Mouse (Mus musculus) gastrocnemius, postnatal 36 days (tissue): Measurements from ENCODE around the gene H2afy. TPM values are rescaled to one million over a fixed set of nuclear protein-coding genes. Genes with fewer than 3 reads are reported as not detected.
A peak's percentile ranks its signal among the peaks of the same experiment; 100 is the strongest.

ENCODE experiments used
- DNase-seq, 2 experiments: peaks; one replicate each; pipeline ENCODE4 v3.0.0; 2022
- intact Hi-C: fragments of 180-260 bp; cut with DNase I; formaldehyde crosslinking; loops from one replicate; pipeline ENCODE4 v1.15.1; 2025
- total RNA-seq, 2 experiments: library from RNA; stranded (reverse); gene quantifications; 2 replicates each; pipeline ENCODE4 v1.2.3; 2021

H2afy gene
- total RNA-seq, 2 experiments from 2014 or later = 57.5 to 69.3 TPM

- peak in 1 of 2 experiments; percentile 34 for DNase-seq
- intact Hi-C loops = loop anchor here (2.0 kb wide), 1 partner anchor 41 kb away; no protein-coding TSS in a partner anchor
Observed at GRCm38 (mm10) chr13:56151404-56152226, 15.5 kb upstream of the H2afy start.

DNA sequence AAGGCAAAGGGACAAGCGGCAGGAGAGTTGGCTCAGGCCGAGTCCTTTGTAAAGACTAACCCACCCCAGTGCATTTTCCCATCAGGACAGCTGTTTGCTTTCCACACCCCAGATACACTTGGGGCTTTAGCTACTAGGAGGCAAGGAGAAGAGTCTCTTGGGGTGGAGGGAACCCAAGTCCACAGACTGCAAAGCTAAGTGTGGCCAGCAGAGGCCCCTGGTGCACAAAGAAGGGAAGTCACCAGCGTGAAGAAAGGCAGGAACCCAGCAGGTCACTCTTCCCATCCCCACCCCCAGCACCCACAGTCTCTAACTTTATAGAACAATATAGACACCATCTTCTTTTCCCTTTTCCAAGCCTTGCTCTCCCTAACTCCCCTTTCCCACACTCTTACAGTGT is 9.4 kb upstream of the H2afy start:
- intact Hi-C loops = loop anchor here (1.0 to 2.0 kb wide), 2 partner anchors 23 to 45 kb away; no protein-coding TSS in a partner anchor
- no peak for DNase-seq

- intact Hi-C loops = loop anchor here (2.0 kb wide), 1 partner anchor 47 kb away; no protein-coding TSS in a partner anchor
- DNase-seq = no peak
Observed at GRCm38 (mm10) chr13:56144021-56144420, 7.9 kb upstream of the H2afy start.

DNA sequence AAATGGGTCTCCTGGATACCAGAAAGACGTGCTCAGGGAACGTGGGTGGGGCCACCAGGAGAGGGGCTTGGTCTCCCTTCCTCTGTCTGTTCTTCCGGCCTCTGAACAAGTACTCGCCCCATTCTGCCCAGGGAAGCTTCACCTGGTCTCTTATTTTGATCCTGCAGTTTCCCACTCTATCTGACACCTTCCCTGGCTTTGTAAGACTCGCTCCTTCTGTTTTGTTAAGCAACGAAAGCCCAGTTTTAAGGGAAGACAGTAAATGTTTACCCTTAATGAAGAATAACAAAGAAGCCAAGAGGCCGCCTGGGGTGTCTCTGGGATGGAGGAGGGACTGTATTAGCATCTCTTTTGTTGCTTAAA is 7.0 kb upstream of the H2afy start:
- intact Hi-C loops = no loop called here
- DNase-seq = no peak

DNA sequence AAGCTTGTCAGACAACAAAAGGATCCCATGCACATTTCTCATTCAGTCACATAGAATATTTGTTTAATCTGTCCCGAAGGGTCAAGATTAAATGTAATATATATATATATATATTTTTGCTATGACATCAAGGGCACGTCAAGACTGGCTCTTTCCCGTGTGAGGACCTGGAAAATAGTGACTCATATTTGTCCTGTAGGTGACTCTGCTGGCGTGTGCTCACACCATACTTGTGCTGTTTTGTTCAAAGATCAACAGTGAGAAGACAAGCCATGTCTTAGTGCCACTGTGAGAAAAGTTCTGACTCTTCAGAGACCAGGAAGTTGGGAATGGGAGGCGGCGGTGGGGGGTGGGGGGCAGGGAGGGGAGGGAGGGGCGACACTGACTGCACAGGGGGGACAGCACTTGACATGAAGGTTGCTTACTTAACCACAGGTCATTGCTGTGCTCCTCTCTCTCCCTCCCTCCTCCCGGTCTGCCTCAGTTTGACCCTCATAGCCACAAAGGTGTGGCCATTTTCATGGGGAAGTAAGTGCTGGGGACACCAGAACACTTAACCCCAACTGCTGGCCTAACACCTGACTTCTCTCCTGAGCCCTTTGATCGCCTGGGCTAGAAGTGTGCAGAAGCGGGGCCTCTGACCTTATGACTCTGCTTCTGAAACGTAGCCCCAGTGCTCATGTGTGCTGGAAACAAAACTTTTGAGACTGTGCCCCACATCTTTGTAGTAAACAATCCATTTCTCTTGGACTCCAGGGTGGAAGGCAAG is 6.4 kb upstream of the H2afy start:
- intact Hi-C loops = no loop called here
- no peak for DNase-seq

- DNase-seq = no peak
- intact Hi-C loops = no loop called here
Observed at GRCm38 (mm10) chr13:56139167-56139751, 3.1 kb upstream of the H2afy start.

DNA sequence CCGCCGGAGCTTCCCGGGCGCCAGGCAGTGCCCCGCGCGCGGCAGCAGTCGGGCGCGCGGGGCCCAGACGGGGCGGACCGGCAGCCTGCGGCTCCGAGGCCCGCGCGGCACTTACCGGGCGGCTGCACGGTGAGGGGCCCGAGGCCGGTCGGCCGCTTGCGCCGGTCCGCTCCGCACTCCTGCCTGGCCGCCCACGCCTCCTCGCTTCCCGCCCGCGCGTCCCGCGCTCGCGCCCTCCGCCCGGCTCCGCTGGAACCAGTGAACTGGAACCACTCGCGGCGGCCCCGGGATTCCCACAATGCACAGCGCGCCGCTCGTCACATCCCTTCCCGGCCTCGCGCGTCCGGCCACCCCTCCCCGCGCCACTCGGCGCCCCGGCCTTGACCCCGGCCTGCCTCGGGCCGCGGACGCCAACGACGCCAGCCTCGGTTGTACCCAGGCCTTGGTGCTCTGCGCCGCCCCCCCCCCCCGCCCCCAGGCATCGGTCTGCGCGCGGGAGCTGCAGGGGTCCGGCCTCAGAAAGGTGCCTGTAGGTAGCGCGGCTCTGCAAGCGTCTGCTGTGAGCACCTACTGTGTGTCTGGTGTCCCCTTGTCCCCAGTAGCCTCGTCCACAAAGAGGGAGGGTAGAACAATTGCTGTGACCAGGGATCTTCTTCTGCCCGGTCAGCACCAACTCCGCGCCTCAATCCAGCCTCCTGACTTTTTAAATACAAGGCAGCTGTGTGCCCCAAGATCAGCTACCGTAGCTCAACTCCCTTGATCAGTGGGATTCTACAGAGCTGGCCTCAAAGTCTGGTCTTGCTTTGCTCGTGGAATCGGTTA is 719 bp downstream of the H2afy start:
- intact Hi-C loops = no loop called here
- DNase-seq = peak; percentile 83 to 86

DNA sequence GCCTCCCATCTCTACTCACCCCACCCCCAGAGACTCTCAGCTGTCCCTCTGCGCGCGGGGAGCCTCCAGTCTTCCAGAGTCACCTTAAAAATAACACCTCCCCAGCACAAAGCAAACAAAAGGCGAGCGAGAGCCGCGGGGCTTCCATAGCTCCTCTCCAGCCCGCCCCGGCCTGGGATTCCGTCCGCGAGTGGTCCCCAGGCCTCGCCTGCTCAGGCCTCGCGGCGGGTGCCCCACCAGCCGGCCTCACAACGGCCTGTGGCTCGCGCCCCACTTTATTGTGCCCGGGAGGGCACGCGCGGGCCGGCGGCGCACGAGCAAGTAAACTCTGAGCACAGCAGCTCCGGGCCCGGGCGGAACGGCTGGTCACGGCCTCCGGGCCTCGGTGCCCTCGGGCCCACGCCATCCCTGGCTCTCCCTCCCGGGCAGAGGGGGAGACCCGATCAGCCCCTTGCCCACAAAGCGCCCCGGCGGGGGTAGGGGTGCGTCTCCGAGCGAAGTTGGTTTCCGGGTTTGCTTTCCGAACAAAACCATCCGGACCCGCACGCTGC is 1.5 kb downstream of the H2afy start:
- intact Hi-C loops = no loop called here
- no peak for DNase-seq

- intact Hi-C loops = no loop called here
Observed at GRCm38 (mm10) chr13:56134031-56134430, 2.1 kb downstream of the H2afy start.

GRCm38 (mm10) chr13:56132941-56133340 is 3.2 kb downstream of the H2afy start:
- no peak for DNase-seq

More at GRCm38 (mm10) chr13:56134031-56134430, 2.1 kb downstream of the H2afy start:
- DNase-seq = no peak

GRCm38 (mm10) chr13:56132326-56132936 is 3.7 kb downstream of the H2afy start:
- no peak for DNase-seq
- intact Hi-C loops = no loop called here

More at GRCm38 (mm10) chr13:56132941-56133340, 3.2 kb downstream of the H2afy start:
- intact Hi-C loops = no loop called here

DNA sequence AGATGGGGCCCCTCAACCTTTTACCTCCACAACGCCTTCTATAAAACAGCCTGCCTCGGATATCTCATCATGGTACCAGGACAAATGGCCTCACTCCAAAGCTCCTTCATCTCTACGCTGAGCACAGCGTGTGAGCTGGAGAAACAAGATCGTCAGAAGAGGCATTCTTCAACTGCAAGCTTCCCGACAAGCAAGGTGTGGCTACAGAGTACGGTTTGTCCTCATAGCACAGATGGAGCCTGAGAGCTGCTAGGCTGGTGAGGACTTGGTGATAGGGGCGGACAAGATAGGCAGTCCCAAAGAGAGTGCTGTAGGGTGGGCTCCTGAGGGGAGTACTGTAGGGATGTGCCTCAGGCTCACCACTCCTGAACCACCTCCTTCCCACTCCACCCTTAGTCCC is 5.6 kb downstream of the H2afy start:
- DNase-seq = no peak
- intact Hi-C loops = no loop called here

DNA sequence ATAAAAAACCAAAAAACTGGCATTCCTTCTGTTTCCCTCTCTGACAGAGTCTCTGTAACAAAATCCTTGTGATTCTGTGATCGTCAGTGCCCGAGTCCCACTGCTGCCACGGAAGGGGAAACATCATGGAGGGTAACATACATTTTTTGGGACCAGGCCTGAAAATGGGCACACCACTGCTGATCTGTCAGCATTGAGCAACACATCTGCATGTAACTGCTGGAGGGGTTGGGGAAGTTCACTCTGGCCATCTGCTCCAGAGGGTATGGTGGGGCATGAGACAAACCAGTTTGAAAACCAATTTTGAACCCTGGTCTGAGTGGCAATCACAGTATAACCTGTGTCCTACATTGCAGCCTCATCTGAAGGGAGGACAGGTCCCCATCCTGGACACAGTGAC is 6.6 kb downstream of the H2afy start:
- intact Hi-C loops = no loop called here
- no peak for DNase-seq

DNA sequence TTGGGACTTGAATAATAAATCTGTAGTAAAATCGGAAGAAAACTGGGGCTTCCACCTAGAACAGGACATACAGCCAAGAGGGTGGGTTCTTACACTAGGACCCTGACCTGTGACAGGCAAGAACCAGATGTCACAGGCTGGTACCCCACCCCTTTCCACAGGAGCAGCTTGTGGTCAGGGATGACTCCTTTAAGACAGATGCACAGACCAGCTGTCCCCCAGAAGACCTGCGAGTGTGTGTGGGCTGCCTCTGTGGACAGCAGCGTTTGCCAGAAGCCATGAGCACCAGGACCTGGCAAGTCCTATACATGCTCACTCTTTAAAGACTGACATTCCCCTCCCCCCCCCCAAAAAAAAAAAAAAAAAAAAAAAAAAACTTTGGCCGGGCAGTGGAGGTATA is 7.1 kb downstream of the H2afy start:
- intact Hi-C loops = no loop called here
- no peak for DNase-seq

GRCm38 (mm10) chr13:56125632-56126031 is 10.5 kb downstream of the H2afy start:
- no peak for DNase-seq
- intact Hi-C loops = no loop called here

DNA sequence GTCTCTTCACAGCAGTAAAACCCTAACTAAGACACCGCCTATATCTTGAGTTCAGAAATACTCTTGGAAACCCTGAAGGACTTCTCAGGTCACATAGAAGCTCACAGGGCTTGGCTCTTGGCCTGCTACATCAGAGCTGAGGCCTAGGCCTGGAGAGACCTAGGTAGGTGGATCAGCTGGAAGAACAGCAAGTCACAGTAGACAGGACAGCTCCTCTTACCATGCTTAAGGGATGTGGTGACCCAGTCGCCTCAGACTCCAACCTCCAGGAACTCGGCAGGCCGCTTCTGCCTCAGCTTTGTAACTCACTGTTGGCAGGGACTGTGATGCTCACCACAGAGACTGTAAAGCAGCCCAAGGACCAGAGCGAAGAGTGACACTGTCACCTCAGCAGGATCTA is 13.1 kb downstream of the H2afy start:
- intact Hi-C loops = no loop called here
- no peak for DNase-seq

DNA sequence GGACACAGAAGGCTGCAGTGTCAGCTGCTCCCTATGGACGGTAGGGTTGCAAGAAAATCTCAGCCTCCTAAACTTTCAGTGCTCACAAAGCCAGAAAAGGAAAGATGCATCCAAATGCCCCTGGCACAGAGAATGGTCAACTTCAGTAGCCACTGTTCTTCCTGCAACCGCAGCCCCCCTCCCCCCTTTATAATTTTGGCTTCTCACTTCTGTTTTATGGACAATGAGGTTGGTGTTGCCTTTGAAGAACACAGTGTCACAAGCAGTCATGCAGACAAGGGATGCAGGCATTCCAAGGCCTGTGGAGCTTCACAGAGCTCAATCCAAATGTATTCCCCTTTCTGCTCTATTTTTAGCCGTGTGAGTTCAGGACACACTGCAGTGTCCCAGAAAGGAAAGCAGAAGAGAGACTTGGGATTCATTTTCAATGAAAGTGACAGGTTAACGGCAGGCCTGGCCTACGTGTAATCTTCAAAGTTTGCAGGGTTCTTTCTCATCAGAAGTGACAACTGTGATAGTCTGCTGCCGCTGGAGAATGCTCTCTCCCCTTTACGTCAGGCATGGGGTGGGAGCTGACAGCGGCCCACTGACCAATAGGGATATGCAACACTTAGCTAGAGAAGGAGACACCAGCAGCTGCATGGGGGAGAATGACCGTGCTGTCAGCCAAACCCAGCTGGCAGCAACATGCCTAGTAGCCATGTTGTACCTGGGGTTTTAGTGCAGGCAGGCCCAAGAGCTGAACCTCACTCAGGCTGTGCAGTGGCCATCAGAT is 18.0 kb downstream of the H2afy start:
- DNase-seq = no peak
- intact Hi-C loops = no loop called here

DNA sequence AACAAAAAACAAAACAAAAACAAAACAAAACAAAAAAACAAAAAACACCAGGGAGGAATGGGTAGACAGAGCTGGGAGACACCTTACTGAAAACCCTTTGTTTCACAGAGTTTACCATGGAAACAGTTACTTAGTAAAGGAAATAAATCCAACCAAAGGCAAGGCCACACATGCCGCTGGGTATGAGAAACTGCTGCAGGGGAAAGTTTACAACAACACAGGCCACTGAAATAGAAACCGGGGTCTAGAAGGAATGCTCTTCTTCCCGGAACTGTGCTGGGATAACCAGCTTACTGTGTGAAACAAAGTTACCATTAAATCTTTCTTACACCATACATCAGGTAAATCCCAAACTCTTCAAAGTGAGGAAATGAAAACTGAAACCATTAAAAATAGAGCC is 20.3 kb downstream of the H2afy start:
- no peak for DNase-seq
- intact Hi-C loops = no loop called here

DNA sequence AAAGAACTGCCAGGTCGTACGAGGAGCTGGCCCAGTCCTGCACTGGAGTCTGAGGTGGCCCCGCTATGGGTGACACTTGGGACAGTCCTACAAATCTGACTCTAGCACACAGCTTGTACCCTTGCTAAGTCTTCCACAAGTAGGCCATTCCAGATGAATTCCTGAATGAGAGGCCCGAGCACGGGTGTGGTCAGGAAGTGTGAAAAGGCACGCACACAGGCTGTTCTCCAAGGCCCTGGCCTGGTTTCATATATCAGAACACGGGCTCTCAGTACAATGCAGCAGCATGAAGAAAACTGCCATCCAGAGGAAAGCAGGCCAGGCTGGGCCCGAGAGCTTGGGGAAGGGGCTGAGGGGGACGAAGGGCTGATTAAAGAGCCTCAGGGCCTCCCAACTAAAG is 20.8 kb downstream of the H2afy start:
- intact Hi-C loops = no loop called here
- no peak for DNase-seq
